Mouse (Mus musculus): Measurements from ENCODE around the gene Gm10959.
"Not testable (repeated sequence)": the region's sequence is repeated elsewhere in the genome, so short reads cannot be mapped to it uniquely, and the experiment has no call there.

DNA sequence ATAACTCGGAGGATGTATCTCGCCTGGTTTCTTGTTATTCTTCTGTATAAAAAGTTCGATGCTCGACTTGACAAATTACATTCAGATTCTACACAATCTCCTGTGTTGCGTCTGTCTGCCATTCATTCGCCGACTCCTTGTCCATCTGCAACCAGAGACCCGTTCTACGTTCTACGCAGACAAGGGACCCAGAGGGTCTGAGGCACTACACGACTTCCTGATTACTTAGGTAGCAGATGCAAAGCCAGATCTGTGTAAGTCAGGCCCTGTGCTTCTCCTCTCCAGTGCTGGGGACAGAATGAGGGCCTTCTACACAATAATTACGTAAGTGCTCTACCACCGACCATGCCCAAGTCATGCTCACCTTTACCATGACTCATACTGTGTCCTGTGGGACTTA, 18.0 kb upstream of the Gm10959 start:
- TF ChIP-seq POLR2A (IDR thresholded peaks at IDR 0.05; ENCODE audit: borderline replicate concordance, insufficient read depth, low read length); CTCF (IDR thresholded peaks at IDR 0.05; ENCODE audit: borderline replicate concordance, insufficient read depth, low read depth, low read length): not testable (repeated sequence)
